Mouse (Mus musculus) adrenal gland, adult 18-20 months (tissue): ENCODE results near the gene Ebpl. TPM values are rescaled to one million over a fixed set of nuclear protein-coding genes. Genes with fewer than 3 reads are reported as not detected.

Experiments
- DNase-seq, 2 experiments: peaks; one replicate each; pipeline ENCODE4 v3.0.0; 2021 to 2022; ENCODE audit warnings: low spot score in 2 of 2
- long read RNA-seq, 2 experiments: library from polyadenylated mRNA; stranded (forward); transcript quantifications; one replicate each; pipeline ENCODE4 v2.0.0; 2021
- total RNA-seq, 2 experiments: library from RNA; stranded (reverse); gene quantifications; 1 replicate in 1 of 2; 2 replicates in 1 of 2; pipeline ENCODE4 v1.2.3; 2021

Gene Ebpl
- 1 to 10 TPM; 3.5 to 3.8 TPM for total RNA-seq
- long read RNA-seq, experiment 1, full-length matches to known transcripts = 5 of 5 reads
- long read RNA-seq, experiment 1, partial matches to known transcripts = 0 of 5 reads
- long read RNA-seq, experiment 1, other reads (novel, unspliced or antisense) = 0 of 5 reads
- long read RNA-seq, experiment 2, full-length matches to known transcripts = 35 of 35 reads
- long read RNA-seq, experiment 2, partial matches to known transcripts = 0 of 35 reads
- long read RNA-seq, experiment 2, other reads (novel, unspliced or antisense) = 0 of 35 reads

DNA sequence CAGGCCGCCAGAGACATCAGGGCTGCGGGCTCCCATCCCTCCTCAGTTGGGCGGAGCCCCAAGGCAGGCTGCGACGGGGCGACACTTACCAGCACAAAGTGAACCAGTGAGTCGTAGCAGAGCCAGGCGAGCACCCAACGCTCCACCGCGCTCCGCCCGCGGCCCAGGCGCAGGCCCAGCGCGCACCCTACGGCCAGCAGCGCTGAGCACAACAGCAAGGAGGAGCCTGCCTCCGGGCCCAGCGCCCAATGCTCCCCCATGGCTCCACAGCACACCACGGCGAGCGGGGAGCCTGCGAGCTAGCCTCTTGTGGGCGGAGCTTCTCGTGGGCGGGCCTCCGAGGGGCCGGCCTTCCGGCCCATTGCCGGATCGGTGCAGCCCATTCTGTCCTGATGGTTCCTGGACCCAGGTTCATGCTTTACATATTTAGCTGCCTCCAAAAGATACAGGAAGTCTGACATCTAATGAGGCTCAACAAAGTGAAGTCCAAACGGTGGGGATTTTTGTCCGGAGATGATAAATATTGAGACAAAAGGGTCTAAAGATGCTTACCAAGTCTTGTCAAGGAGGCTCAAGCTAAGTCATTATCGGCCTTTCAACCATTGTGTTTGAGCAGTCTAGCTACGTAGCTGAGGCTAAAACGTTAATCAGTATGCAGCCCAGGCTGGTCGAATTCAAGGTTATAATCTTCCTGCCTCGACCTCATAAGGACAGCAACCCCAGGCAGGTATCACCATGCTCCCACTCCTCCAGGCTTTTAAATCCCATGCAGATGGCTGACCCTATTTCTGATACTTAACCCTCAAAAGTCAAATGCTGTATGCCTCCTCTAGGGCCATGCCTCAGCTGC is at the start of gene Ebpl:
Gene Ebpl (minus strand): TSS at position 309 of the 850 bp plus-strand sequence.
- peak; percentile 90 for DNase-seq

GRCm38 (mm10) chr14:61410020-61410419 is 49.8 kb upstream of the Ebpl start:
- DNase-seq = no peak

- DNase-seq = no peak
Observed at GRCm38 (mm10) chr14:61407055-61407454, 46.8 kb upstream of the Ebpl start.

DNA sequence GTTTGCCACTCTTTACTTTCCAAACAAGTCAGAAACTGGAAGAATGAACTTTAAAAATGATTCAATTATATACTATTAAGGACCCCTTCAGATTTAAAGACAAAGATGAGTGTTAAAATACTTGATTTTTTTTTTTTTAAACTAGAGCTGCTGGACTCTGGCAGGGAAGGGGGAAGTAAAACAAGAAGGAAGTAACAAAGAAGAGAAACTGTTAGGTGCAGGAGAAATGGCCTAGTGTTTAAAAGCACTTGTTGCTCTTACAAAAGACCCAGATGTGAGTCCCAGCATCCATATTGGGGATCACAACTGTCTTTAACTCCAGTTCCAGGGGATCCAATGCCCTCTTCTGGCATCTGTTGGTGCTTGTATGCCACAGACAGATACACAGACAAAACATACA is 45.5 kb upstream of the Ebpl start:
- DNase-seq = no peak

GRCm38 (mm10) chr14:61404941-61405340 is 44.7 kb upstream of the Ebpl start:
- no peak for DNase-seq

DNA sequence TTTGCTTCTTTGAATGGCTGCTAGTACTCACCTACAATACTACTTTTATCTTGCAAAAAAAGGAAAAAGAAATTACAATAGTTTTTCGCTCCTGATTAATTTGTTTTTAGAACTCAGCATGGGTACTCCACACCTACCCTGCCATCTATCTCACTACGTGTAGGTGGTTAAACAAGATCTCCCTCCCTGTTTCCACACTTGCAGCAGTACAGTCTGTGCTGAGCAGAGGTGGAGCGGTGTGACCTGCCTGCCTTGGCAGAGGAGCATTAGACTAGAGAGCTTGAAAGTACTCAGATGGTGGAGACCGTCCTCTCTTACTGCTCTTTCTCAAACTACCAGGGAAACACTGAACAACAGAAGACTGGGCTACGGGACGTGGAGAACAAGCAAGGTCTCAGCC is 34.5 kb upstream of the Ebpl start:
- no peak for DNase-seq

DNA sequence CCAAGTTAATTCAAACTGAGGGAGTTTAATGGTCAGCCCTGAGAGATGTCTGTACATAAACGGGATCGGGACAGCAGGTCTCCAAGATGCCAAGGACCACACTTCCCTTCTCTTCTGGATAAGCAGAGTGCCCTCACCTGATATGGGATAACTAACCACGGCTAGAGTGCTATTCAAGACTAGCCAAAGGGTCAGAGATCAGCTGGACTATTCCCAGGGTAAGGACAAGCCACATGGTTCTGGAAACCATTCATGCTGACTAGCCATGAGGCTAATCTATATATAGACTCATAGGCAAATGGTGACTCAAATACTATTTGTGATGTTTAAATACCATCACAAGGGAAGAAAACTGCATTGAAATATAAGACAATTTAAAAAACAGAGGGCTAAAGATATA is 30.3 kb upstream of the Ebpl start:
- no peak for DNase-seq

- no peak for DNase-seq
Observed at GRCm38 (mm10) chr14:61367290-61367689, 7.1 kb upstream of the Ebpl start.

DNA sequence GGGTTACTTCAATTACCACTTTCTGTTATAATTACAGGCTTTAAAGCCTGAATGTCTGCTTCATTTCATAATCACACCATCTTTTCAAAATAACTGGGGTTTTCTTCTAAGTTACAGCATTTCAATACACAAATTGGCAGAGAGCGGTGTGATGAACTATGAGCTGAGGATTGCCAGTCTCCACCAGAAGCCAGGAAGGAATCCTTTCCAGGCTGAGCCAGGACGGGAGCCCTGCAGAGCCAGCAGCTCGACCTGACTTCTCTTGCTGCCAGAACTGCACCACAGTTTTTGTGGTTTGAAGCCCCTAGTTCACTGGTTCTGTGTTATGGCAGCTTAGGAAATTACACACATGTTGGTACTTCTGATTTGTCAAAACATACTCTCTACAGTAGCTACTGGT is 4.4 kb upstream of the Ebpl start:
- DNase-seq = no peak

DNA sequence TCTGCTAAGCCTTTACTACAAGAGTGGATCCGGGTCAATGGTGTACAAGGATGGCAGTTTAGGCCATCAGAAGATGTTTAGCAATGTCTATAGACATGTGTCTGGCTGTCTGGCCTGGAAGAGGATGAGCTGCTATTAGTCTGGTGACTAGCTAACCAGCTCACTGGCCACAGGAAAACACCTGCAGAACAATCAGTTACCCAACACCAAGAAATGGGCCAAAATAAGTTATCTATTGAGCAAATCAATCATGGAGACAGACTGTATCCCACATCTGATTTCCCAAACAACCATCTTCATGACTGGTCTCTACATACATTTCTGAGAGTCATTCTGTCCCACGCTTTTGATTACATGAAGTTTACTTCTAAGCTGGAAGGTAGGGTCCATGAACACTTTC is 3.5 kb upstream of the Ebpl start:
- DNase-seq = no peak

GRCm38 (mm10) chr14:61362268-61362667 is 2.0 kb upstream of the Ebpl start:
- DNase-seq = no peak

DNA sequence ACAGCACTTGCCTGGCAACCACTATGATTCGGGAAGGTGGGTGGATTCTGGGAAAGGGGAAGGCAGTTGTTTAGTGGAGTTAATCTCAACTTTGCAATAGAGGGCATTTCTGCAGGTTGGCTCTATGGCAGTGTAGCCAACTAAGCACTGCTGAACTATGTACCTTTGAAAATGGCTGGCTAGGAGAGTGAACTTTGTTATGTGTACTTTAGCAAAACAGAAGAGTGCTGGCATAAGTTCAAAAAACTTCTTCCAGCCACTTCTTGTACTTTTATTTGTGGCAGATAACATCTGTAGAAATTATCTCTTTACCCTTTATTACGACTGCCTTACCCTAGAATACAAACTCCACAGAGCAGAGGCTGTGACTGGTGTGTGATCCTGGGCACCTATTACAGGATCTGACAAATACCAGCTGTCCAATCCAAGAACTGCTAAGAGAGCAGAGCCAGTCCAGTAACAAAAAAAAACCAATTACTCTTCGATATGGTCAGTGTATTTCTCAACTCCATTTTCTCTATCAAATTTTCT is 807 bp upstream of the Ebpl start:
- no peak for DNase-seq

GRCm38 (mm10) chr14:61354251-61355235 is 5.7 kb downstream of the Ebpl start:
- DNase-seq = no peak

GRCm38 (mm10) chr14:61350808-61351207 is 9.4 kb downstream of the Ebpl start:
- no peak for DNase-seq

DNA sequence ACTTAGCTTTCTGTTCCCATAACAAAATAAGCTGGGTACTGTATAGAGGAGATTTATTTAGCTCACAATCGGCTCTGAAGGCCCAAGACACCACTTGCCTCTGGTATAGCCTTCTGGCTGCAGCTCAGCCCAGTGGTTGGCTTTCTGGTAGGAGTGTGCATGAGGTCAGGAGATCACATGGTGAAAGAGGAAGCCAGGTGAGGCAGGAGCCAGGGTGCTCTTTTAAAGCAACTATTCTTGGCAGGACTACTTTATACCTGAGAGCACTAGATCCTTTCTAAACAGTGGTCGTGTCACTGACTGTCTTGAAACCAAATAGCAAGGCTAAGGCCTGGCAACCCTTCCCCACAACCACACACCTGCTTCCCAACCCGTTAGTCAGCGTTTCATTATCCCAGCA is 10.4 kb downstream of the Ebpl start:
- no peak for DNase-seq

- no peak for DNase-seq
Observed at GRCm38 (mm10) chr14:61346827-61347698, 13.2 kb downstream of the Ebpl start.

- peak in 1 of 2 experiments; percentile 12 for DNase-seq
Observed at GRCm38 (mm10) chr14:61344590-61344989, 15.6 kb downstream of the Ebpl start.

DNA sequence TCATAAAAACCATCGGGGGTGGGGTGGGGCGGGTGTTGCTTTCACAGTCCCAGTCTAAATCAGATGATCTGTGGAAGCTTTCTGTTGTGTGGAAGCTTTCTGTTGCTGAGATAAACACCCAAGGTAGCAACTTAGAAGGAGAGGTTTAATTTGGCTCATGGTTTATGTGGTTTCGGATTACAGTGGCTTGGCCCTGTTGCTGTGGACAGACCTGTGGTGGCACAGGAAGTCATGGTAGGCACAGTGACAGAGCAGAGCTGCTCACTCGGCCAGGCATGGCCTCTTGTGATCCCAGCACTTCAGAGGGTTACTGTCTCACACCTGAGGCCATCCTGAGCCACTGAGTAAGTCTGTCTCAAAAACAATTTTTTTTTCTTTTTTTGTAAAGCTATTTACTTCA is 20.9 kb downstream of the Ebpl start:
- no peak for DNase-seq

- peak; percentile 85 for DNase-seq
Observed at GRCm38 (mm10) chr14:61330996-61331561, 29.2 kb downstream of the Ebpl start.

DNA sequence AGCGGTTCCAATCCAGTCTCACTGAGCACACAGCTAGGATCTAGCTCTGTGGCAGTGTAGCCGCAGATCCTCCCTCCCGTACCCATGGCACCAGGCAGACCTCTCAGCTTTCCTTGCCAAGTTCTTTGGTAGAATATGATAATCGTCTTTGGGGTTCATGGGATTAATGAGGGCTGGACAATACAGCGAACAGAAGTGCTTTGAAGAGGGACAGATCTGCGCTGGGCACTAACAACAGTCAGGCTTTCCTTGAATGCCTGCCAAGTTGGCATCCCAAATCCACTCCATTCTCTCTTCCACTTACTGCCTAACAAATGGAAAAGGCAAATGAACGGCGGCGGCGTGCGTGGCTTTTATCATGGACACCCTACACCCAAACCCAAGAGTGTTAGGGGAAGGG is 29.6 kb downstream of the Ebpl start:
- peak in 1 of 2 experiments; percentile 51 for DNase-seq
